Mouse (Mus musculus) hindbrain, postnatal 0 days (tissue): ENCODE measurements at regions not wholly inside any gene's neighbourhood (a gene's known extent, or its start where the extent isn't known, plus 50 kb on each side); places are given as distances from the start of the nearest gene placed in this dataset.

ENCODE experiments used
- ATAC-seq: fragments of 200-750 bp; cut with Nextera tagmentation; 2 replicates; pipeline ENCODE4 v1.8.0; 2017; ENCODE audit warnings: mild to moderate bottlenecking, moderate TSS enrichment, moderate library complexity
- DNase-seq: peaks from one replicate; pipeline ENCODE4 v3.0.0-alpha.2; 2015; ENCODE audit warnings: low spot score
- H3K27ac ChIP-seq: fragments of 300-500 bp; sonication (generic); 2 replicates; pipeline ENCODE4 v1.5.1; 2014; ENCODE audit warnings: mild to moderate bottlenecking
- H3K27me3 ChIP-seq: fragments of 300-500 bp; sonication (generic); 2 replicates; pipeline ENCODE4 v1.6.1; 2014; ENCODE audit warnings: low read length, mixed read lengths; ENCODE audit not compliant: insufficient read depth
- H3K36me3 ChIP-seq: fragments of 300-500 bp; sonication (generic); 2 replicates; pipeline ENCODE4 v1.6.1; 2014; ENCODE audit warnings: low read length, mixed read lengths; ENCODE audit not compliant: insufficient read depth
- H3K4me1 ChIP-seq: fragments of 300-500 bp; sonication (generic); 2 replicates; pipeline ENCODE4 v1.6.1; 2014; ENCODE audit warnings: antibody characterized with exemption, low read length, mixed read lengths; ENCODE audit not compliant: insufficient read depth
- H3K4me2 ChIP-seq: fragments of 300-500 bp; sonication (generic); 2 replicates; pipeline ENCODE4 v1.6.1; 2014; ENCODE audit warnings: low read depth, mild to moderate bottlenecking, low read length, moderate library complexity, mixed read lengths
- H3K4me3 ChIP-seq: fragments of 300-500 bp; sonication (generic); 2 replicates; pipeline ENCODE4 v1.5.1; 2014; ENCODE audit warnings: low read length
- H3K9ac ChIP-seq: fragments of 300-500 bp; sonication (generic); replicated peaks from 2 replicates; pipeline ENCODE4 v1.6.1; 2014; ENCODE audit warnings: mild to moderate bottlenecking, low read length, moderate library complexity, mixed read lengths
- H3K9me3 ChIP-seq: fragments of 300-500 bp; sonication (generic); 2 replicates; pipeline ENCODE4 v1.6.1; 2016; ENCODE audit warnings: low read length, mixed read lengths
- CTCF ChIP-seq: IDR thresholded peaks from 2 replicates; pipeline ENCODE4 v1.5.1; 2016; ENCODE audit warnings: antibody characterized with exemption, control low read depth, low read depth
- WGBS: fragments of 180-500 bp; shearing (Covaris S2); extraction: QIAGEN DNeasy Blood & Tissue Kit; methylation state at CpG from one replicate; pipeline ENCODE4 v1.1.7; 2014; 5-methylcytosine and 5-hydroxymethylcytosine counted together

DNA sequence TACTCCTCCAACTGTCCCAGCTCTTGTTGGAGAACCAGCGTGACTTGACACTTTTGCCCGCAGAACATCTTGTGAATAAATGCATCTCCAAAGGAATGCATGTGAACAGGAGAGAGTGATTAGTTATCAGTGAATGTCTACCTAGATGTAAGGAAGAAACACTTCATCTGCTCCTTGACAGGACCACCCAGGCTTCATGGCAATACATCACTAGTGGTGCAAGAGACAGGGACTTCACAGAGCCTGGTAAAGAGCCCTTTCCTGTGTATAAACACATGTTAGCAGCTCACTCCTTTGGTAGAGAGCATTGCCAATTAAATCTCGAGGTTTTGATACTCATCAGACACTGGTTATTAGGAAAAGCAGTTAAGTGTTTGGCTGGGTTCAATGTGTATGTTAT lies 229.3 kb upstream of the Tet2 start:
- WGBS, result 74% methylated on average over 3 of the region's 3 CpGs

DNA sequence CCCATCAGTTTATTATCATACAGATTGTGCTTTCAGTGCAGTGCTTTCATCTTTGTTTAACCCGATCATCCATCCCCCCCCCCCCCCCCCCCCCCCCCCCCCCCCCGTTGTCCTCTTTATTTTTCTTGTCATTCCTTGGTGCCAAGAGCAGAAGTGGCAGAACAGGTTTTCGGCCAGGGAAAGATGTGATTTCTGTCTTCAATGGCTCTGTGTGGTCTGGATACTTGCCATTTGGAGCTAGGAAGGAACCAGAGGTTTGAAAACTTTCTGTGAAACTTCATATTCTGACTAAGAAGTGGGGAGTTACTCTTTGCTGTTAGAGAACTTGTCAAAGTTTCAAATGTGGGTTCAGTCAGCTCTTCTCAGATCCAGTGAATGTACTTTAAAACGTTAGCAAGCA lies 231.1 kb upstream of the Tet2 start:
- ATAC-seq (no peak), DNase-seq (peak; percentile 15)
- TF ChIP-seq CTCF, result no peak
- Histone ChIP-seq H3K36me3 (no peaks in the 10 kb centered on the region), H3K9ac (no peak overlapping the region), H3K4me2 (no peak overlapping the region), H3K4me3 (no peak overlapping the region), H3K9me3 (no peaks in the 10 kb centered on the region), H3K27me3 (no peaks in the 10 kb centered on the region), H3K27ac (no peak overlapping the region), H3K4me1 (no peaks in the 10 kb centered on the region)
- 18% methylated on average over 4 of the region's 4 CpGs for WGBS

More for the DNA sequence above, 229.3 kb upstream of the Tet2 start:
- Histone ChIP-seq H3K27ac (no peak overlapping the region), H3K4me2 (no peak overlapping the region), H3K36me3 (no peaks in the 10 kb centered on the region), H3K9ac (no peak overlapping the region), H3K9me3 (no peaks in the 10 kb centered on the region), H3K27me3 (no peaks in the 10 kb centered on the region), H3K4me1 (no peaks in the 10 kb centered on the region), H3K4me3 (no peak overlapping the region)
- no peak for DNase-seq
- no peak for TF ChIP-seq CTCF
- ATAC-seq, result no peak

DNA sequence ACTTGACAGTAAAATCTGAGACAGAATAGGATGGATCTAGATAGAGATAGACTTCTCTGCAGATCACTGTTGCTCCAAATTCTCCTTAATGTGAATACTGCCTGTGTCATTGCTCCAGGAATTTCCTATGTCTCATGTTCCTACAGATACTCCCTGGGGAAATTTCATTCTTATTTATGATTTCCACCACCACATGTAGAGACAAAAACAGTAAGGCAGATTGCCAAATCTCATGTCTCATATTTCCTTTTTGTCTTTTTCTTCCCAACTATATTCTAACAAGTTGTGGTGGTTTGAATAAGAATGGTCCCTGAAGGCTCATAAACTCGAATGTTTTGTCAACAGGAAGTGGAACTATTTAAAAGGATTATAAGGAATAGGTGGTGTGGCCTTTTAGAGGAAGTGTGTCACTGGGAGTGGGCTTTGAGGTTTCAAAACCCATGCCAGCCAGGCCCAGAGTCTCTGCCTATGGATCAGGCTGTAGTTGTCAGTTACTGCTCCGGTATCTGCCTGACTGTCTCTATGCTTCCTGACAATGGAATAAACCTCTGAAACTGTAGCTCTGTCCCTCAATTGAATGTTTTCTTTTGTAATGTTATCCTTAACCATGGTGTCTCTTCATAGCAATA lies 234.3 kb upstream of the Tet2 start:
- Histone ChIP-seq H3K9ac (no peak overlapping the region), H3K4me3 (no peak overlapping the region), H3K9me3 (no peaks in the 10 kb centered on the region), H3K27me3 (no peaks in the 10 kb centered on the region), H3K4me1 (no peaks in the 10 kb centered on the region), H3K36me3 (no peaks in the 10 kb centered on the region), H3K27ac (no peak overlapping the region), H3K4me2 (no peak overlapping the region)
- TF ChIP-seq CTCF, result no peak
- DNase-seq (no peak), ATAC-seq (no peak)
- 75% methylated on average over 2 of the region's 2 CpGs for WGBS

DNA sequence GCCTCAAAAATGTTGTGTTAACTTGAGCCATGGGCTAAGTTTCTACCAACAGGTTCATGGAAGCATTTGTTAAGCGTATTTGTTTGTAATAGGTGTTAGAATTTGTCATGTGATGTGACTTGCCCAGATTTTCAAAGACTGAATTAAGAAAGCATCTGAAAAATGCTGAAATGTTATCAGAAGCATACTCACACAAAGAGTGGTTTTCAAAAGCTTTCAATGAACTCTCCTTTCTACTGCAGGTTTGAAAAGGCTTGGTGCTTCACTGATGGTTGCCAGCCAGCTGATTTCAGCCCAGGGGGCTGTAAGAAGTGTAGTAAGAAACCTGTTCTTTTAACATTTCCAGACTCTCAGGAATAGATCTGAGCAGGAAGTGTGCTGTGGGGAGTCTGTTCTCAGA lies 238.1 kb upstream of the Tet2 start:
- no peak overlapping the region for H3K4me3 ChIP-seq
- 93% methylated on average over 1 of the region's 1 CpGs for WGBS
- H3K4me1 ChIP-seq, result no peaks in the 10 kb centered on the region
- no peaks in the 10 kb centered on the region for H3K9me3 ChIP-seq
- TF ChIP-seq CTCF, result no peak
- no peaks in the 10 kb centered on the region for H3K27me3 ChIP-seq
- H3K27ac ChIP-seq, result no peak overlapping the region
- no peak overlapping the region for H3K9ac ChIP-seq
- H3K36me3 ChIP-seq, result no peaks in the 10 kb centered on the region
- ATAC-seq (no peak), DNase-seq (no peak)
- H3K4me2 ChIP-seq, result no peak overlapping the region

DNA sequence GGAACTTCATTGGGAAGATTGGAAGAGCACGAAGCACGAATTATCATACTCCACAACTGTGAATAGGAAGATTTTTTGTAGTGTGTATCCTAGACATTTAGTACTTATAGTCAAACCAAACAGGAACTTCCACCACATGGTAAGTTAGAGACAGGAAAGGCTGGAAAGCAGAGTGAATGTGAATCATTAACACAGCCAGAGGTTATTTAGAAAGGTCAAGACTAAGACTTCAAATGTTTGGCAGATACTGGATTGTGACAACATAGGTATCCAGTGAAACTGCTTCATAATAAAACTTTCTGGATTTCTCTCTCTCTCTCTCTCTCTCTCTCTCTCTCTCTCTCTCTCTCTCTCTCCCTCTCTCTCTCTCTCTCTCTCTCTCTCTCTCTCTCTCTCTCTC lies 246.4 kb upstream of the Tet2 start:
- no peak overlapping the region for H3K4me2 ChIP-seq
- H3K4me1 ChIP-seq, result no peaks in the 10 kb centered on the region
- no peak overlapping the region for H3K4me3 ChIP-seq
- WGBS, result 84% methylated on average over 2 of the region's 2 CpGs
- DNase-seq (no peak), ATAC-seq (no peak)
- TF ChIP-seq CTCF, result no peak
- no peaks in the 10 kb centered on the region for H3K9me3 ChIP-seq
- no peaks in the 10 kb centered on the region for H3K27me3 ChIP-seq
- no peak overlapping the region for H3K27ac ChIP-seq
- no peak overlapping the region for H3K9ac ChIP-seq
- no peaks in the 10 kb centered on the region for H3K36me3 ChIP-seq

DNA sequence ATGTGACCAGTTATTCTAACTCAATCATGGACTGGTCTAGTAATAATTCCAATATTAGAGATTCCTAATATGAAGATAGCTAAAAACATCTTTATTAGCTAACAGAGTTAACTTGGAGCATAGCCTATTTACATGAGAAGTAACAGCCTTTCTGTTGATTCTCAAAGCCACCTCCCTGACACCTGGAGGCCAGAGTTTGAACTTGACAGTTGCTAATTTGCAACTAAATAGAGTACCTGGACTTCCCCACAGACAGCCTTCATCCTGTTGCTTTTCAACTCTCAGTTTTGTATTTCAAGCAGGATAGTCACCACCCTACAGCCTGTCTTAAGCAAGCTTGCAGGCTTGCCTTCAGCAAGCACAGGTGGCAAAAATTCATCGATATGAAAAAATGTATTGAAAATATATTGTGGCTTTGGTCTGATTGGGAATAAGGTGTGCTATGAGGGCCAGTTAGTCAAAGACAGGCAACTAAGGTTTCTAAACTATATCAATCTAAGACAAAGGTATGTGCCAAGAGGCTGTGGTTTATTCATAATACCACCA lies 264.1 kb upstream of the Tet2 start:
- no peak for TF ChIP-seq CTCF
- no peaks in the 10 kb centered on the region for H3K9me3 ChIP-seq
- H3K4me2 ChIP-seq, result no peak overlapping the region
- WGBS, result 83% methylated on average over 1 of the region's 1 CpGs
- H3K27ac ChIP-seq, result no peak overlapping the region
- H3K36me3 ChIP-seq, result no peaks in the 10 kb centered on the region
- H3K27me3 ChIP-seq, result no peaks in the 10 kb centered on the region
- H3K4me3 ChIP-seq, result no peak overlapping the region
- DNase-seq (no peak), ATAC-seq (no peak)
- no peaks in the 10 kb centered on the region for H3K4me1 ChIP-seq
- H3K9ac ChIP-seq, result no peak overlapping the region

DNA sequence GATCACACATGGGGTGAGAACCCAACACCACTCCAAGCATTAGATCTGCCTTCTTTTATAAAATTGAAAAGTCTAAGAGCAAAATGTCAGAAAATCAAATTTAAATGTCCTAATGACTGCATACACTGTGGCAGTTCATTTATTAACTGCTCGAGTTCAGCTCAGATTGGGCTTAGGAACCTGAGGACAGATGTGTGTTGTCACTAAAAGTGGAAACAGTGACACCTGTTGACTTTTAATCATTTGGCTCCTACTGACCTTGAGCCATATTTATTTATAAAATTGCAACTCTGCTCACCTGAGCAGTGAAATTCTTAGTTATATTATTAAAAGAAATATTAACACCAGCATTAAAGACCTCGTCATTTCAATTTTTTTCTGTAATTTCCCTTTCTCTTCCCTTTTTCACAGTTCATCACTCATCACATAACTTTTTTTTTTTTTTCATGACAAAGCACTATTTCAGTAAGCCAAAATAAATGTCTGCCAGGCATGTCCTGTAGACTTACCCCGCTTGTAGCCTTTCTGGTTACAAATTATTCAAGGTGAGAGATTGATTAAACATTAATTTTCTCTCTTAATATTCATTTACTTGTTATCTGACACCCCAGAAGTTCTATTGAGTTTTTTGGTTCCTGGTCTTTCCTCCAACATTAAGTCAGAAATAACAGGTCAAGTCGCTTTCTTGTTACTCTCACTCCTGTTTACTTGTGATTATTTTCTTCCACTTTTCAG lies 274.2 kb upstream of the Tet2 start:
- no peak for TF ChIP-seq CTCF
- WGBS, result 91% methylated on average over 4 of the region's 4 CpGs
- Histone ChIP-seq H3K9me3 (no peaks in the 10 kb centered on the region), H3K27me3 (no peaks in the 10 kb centered on the region), H3K9ac (no peak overlapping the region), H3K4me3 (no peak overlapping the region), H3K27ac (no peak overlapping the region), H3K36me3 (no peaks in the 10 kb centered on the region), H3K4me1 (no peaks in the 10 kb centered on the region), H3K4me2 (no peak overlapping the region)
- DNase-seq, result no peak
- ATAC-seq, result no peak
